Mouse (Mus musculus) layer of hippocampus, postnatal 10 days (tissue): ENCODE data around the gene Cyb561d2. TPM values are rescaled to one million over a fixed set of nuclear protein-coding genes. Genes with fewer than 3 reads are reported as not detected.
A peak's percentile ranks its signal among the peaks of the same experiment; 100 is the strongest.

Experiments
- DNase-seq, 2 experiments: peaks; one replicate each; pipeline ENCODE4 v3.0.0; 2021; ENCODE audit warnings: low spot score in 2 of 2
- total RNA-seq, 2 experiments: library from RNA; stranded (reverse); gene quantifications; 2 replicates each; pipeline ENCODE4 v1.2.3; 2021

Gene Cyb561d2
- total RNA-seq, 2 experiments from 2014 or later: 17.7 to 19.5 TPM

DNA sequence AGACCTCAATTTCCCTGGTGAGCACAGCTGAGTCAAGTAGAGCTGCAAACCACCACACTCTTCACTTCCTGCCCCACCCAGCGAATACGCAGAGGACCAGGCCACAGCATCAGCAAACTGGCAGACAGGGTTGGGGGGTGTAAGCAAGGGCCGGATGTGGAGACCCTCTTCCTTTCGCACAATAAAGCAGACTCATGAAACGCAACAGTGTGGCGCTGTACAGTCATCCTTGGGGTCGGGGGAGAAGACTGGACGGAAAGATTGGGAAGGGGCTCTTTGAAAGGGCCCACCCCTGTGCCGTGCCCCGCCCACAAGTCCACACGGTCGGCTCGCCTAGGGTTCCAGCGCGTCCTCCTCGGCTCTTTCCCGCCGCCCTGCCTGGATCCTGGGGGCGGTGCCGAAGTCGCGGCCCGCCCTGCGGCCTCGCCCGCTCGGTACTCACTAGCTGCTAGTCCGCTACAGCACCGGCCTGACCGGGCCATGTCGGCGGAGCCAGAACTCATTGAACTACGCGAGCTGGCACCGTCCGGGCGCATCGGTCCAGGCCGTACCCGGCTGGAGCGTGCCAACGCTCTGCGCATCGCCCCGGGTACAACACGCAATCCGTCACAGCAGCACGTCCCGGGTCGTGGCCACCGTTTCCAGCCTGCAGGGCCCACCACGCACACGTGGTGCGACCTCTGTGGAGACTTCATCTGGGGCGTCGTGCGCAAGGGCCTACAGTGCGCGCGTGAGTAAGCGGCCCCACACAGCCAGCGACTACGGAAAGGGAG is 9.3 kb upstream of the Cyb561d2 start, which contains the start of gene Rassf1:
TSS of gene Rassf1 (plus strand) at position 439 of the 773 bp plus-strand sequence.
- DNase-seq: peak in 1 of 2 experiments; percentile 41

DNA sequence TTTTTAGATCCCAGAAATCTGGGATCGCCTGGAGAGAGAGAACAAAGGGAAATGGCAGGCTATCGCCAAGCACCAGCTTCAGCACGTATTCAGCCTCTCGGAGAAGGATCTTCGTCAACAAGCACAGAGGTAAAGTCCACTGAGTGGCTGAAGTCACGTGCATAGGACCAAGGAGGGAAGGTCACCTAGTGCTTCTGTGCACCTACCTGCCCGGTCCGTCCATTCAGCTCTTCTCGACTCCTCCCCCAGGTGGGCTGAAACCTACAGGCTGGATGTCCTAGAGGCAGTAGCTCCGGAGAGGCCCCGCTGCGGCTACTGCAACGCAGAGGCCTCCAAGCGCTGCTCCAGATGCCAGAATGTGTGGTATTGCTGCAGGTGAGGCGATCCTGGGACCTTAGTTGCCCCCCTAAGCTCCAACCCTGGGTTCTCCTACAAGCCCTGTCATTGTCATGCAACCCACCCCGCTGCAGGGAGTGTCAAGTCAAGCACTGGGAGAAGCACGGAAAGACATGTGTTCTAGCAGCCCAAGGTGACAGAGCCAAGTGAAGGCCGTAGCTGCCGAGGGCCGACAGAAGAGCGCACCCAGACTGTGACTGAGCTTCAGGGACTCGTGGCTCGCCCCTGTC is 8.6 kb upstream of the Cyb561d2 start:
- no peak for DNase-seq

DNA sequence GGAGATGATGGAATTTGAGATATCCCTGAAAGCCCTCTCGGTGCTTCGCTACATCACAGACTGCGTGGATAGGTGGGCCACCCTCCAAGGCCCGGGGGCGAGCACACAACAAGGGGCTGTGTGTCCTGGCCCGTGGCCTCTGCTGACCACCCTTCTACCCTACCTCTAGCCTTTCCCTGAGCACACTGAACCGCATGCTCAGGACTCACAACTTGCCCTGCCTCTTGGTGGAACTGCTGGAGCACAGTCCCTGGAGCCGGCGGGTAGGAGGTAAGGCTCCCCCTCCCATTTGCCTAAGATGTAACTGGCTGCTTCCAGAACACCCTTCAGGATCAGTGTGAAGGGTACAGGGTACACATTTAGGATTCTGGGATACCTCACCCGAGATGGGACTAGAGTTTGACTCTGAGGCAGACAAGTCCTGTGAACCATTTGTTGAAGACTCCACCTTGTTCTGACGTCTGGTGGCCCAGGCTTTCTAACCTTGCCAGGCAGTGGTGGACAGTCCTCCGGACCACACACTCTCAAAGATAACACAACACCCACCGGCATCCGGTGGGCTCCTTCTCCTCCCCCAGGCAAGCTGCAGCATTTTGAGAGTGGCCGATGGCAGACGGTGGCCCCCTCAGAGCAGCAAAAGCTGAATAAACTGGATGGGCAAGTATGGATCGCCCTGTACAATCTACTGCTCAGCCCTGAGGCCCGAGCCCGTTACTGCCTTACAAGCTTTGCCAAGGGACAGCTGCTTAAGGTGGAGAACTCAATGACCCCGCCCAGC is 7.5 kb upstream of the Cyb561d2 start:
- no peak for DNase-seq

DNA sequence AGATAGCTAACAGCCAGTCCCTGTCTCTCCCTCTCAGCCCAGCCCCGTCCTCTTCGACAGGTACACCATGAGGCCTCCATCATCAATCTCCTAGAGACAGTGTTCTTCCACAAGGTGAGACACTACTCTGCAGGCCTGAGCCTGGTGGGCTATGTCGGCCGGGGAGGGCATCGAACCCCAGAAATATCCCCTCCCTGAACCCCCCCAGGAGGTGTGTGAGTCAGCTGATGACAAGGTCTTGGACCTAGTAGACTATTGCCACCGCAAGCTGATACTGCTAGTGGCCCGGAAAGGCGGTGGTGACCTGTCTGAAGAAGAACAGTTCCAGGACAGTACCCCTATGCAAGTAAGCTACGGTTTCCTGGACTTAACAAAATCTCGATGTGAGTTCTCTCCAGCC is 6.8 kb upstream of the Cyb561d2 start:
- DNase-seq: no peak

DNA sequence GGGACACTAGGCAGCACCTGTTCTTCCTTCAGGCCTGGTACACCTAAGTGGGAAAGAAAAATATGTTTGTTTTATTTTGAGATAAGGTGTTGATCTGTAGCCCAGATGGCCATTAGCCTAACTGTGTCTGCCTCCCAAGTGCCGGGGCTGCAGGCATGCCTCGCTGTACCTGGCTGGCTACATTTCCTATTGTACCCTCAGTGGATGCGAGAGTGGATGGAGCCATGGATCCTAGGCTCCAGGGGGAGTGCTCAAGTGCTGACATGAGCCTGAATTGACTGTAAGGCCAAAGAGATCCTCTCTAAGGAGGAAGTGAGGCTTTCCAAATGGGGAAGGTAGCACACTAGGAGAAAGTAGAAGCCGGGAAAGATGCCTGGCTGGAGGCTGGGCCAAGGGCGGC is 6.0 kb upstream of the Cyb561d2 start:
- no peak for DNase-seq

DNA sequence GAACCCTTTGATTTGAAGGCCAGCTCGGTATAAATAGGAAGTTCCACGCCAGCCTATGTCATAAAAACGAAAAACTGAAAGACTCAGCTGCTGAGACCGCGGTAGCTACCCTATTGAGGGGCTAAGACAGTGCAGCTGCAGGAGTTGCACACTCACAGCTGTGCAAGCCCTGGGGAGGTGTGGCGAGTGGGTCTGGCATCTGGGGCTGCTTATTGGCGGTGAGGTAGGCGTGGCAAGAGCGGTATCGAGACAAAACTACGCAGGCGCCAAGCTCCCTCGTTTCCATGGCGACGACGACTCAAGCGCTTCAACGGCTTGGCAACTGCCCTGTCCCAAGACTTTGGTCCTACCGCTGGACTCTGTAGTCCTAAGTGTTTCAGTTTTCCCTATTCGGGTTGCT is 5.0 kb upstream of the Cyb561d2 start, which contains the start of gene Zmynd10:
TSS of gene Zmynd10 (plus strand) at position 273 of the 400 bp plus-strand sequence.
- peak; percentile 81 to 85 for DNase-seq

DNA sequence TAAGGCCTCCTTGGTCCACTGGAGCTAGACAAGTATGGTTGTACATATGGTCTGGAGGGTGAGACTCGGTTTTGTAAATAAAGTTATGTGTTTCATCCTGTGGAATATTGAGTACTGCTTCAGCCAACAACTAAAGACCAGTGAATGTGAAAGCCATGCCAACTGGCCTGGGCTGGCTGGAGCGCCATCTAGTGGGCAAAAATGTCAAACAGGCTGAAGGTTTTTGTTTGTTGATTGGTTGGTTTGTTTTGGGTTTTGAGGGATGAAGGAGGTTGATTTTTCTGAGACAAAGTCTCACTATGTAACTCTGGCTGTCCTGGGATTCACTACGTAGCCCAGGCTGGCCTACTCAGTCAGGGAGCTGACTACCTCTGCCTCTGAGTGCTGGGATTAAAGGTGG is 3.6 kb upstream of the Cyb561d2 start:
- peak; percentile 83 to 86 for DNase-seq

DNA sequence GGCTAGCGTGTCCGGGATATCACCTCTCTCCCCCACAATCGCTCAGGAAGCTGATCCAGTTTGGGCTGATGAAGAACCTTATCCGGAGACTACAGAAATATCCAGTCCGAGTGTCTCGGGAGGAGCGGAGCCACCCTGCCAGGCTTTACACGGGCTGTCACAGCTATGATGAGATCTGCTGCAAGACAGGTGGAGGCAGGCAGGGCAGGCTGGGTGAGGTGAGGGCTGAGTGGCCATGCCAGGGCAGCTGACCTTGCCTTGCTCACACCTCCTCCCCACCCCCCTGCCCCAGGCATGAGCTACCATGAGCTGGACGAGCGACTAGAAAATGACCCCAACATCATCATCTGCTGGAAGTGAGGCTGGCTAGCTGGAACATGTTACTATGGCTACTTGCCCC is 3.2 kb upstream of the Cyb561d2 start:
- no peak for DNase-seq

DNA sequence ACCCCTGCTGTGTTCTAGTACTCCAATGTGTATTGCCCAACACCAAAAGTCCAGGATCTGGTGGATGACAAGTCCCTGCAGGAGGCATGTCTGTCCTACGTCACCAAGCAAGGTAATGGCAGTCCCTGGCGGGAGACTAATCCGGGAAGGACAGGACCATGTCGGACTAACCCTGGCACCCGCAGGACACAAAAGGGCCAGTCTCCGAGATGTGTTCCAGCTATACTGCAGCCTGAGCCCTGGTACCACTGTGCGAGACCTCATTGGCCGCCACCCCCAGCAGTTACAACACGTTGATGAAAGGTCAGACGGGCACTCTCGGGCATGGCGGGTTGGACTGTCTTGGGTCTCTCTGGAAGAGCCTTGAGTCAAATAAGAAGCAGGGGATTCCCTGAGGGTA is 2.7 kb upstream of the Cyb561d2 start:
- DNase-seq: no peak

DNA sequence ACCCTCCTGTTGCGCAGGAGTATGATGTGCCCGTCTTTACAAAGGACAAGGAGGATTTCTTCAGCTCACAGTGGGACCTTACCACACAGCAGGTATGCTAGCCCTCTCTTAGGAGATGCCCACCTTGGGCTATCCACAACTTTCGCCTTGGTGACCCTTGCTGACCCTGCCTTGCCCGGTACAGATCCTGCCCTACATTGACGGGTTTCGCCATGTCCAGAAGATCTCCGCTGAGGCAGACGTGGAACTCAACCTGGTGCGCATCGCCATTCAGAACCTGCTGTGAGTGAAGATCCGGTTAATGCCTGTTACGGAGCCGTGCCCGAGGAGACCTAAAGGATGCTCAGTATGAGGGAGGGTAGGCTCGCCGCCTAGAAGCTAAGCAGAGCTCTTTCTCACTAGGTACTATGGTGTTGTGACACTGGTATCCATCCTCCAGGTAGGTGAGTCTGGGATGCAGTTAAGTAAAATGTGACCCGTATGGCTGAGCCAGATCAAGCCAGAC is 2.3 kb upstream of the Cyb561d2 start:
- no peak for DNase-seq

DNA sequence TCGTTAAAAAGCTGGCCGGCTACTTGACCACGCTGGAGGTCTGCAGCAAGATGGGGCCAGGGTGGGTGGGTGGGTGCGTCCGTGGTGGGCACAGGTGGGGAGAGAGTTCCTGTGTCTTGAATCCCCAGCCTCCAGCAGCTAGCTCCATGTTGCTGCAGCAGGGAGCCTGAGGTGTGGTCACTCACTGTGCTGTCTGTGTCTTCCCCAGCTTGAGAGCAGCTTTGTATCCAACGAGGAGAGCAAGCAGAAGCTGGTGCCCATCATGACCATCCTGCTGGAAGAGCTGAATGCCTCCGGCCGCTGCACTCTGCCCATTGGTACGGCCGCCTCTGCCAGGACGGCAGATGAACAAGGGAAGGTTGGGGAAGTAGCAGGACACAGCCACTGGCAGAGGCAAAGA is 1.3 kb upstream of the Cyb561d2 start:
- no peak for DNase-seq

DNA sequence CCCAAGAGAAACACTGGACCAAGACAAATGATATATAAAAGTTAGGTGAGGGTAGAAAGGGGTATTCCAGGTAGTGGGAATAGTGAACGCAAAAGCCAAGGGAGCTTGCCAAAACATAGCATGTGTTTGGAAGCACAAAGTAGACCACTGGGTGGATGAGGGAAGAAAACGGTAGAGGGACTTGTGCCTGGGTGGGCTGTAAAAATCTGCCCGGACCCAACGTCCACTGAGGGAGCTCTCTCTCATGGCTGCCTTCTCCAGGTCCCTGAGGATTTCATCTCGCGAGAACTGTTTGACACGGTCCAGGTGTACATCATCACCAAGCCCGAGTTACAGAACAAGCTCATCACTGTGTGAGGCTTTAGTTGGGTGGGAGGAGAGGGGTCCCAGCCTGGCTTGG is 728 bp upstream of the Cyb561d2 start:
- no peak for DNase-seq

DNA sequence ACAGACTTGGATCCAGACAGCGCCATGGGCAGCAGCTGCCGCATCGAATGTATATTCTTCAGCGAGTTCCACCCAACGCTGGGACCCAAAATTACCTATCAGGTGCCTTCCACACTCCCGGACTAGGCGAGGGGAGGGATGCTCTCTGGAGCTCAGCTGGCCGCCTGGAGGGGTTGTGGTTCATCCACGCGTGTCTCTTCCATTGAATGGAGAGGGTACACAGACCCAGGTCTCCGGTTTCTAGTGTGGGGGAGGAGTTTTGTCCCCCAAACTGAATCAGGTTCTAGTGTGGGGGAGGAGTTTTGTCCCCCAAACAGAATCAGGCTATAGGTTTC is 326 bp upstream of the Cyb561d2 start:
- no peak for DNase-seq

DNA sequence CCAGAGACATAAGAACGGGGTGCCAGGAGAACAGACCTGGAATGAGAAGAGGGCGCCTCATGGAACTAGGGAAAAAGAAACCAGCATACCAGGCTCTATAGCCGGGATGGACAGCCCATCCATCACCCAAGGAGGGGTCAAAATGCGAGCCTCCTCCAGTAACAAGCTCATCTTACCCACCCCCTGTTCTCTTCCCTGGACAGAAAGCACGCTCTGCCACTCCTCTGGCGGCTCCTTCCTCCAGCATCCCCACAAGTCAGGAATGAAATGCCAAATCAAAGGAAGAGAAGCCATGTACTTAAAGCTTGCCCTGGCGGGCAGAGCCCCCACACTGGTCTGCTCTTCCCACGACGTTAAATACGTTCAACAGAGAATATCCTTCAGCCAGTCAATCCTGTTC is 988 bp downstream of the Cyb561d2 start:
- DNase-seq: no peak

DNA sequence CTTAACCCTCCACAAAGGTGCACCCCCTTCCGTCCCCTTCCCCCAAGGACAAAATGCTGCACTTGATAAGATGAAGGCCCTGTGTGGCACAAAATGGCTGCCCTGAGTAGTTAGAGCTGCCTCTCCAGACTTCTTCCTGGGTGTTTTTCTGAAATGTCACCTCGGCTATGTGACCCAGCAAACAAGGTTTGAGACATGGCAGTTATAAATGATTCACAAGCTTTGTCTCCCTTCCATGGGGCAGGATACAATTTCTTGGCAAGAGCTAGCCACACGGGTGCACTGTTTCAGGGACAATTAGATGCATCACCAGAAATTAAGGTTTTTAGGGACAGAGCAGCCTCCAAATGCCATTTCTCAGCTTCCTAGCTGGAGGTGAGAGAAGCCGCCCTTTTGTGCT is 1.6 kb downstream of the Cyb561d2 start:
- no peak for DNase-seq

DNA sequence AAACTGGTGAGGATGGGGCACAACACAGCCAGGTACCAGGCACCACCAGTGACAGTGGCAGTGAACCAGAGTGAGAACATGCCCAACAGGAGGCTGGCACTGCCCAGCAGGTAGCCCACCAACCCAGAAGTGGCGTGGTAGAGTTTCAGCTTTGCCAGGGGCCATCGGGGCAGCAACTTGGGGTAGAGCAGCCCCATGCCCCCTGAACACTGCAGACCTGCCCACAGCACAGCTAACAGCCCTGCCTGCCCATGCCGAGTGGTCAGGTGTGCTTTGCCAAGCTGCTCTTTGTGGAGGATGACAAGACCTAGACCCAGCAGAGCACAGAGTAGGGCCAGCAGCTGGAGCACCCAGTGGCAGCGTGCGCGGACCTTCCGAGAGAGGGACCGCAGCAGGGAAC is 2.1 kb downstream of the Cyb561d2 start:
- DNase-seq: no peak

DNA sequence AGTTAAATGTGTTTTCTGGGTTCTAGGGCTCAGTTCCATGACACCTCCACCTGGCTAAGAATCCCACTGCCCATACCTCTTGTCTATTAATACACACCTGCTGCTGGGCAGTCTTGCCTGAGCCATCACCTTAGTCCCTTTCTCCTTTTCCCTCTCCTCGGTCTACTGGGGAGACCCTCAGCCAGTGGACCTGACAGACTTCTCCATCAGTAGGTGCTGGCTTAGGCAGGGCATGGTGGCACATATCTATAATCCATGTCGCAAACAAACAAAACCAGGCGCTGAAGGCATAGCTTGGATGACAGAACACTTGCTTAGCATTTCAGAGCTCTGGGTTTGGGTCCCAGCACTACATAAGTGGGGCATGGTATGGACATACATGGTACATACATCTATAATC is 3.3 kb downstream of the Cyb561d2 start:
- DNase-seq: no peak

DNA sequence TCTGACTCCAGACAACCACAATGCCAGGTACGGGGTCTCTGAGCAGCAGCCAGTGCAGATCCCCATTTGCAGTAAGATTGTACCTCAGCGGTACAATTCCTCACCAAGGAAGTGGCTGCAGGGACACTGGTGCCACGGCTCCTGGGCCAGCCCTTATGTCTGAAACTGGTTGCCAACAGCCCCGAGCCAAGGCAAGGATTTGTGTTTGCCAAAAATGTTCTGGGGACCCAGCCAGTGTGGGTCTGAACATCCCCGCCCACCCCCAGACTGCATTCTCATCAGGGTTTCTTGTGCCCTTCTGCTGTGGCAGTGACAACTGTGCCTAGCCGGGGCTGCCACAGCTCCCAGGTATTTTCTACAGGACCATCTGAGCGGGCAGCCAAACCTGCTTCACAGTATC is 3.8 kb downstream of the Cyb561d2 start:
- peak; percentile 57 to 64 for DNase-seq

DNA sequence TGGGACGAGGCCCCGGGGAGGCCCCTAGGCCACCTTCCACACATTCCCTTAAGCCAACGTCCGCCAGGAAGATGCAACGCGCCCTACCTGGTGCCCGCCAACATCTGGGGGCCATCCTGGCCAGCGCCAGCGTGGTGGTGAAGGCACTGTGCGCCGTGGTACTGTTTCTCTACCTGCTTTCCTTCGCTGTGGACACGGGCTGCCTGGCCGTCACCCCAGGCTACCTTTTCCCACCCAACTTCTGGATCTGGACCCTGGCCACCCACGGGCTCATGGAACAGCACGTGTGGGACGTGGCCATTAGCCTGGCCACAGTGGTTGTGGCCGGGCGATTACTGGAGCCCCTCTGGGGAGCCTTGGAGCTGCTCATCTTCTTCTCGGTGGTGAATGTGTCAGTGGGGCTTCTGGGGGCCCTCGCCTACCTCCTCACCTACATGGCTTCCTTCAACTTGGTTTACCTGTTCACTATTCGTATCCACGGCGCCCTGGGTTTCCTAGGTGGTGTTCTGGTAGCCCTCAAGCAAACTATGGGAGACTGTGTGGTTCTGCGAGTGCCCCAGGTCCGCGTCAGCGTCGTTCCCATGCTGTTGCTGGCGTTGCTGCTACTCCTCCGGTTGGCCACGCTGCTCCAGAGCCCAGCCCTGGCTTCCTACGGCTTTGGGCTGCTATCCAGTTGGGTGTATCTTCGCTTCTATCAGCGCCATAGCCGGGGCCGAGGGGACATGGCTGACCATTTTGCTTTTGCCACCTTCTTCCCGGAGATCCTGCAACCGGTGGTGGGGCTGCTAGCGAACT is 7.4 kb downstream of the Cyb561d2 start:
- peak; percentile 32 to 49 for DNase-seq

DNA sequence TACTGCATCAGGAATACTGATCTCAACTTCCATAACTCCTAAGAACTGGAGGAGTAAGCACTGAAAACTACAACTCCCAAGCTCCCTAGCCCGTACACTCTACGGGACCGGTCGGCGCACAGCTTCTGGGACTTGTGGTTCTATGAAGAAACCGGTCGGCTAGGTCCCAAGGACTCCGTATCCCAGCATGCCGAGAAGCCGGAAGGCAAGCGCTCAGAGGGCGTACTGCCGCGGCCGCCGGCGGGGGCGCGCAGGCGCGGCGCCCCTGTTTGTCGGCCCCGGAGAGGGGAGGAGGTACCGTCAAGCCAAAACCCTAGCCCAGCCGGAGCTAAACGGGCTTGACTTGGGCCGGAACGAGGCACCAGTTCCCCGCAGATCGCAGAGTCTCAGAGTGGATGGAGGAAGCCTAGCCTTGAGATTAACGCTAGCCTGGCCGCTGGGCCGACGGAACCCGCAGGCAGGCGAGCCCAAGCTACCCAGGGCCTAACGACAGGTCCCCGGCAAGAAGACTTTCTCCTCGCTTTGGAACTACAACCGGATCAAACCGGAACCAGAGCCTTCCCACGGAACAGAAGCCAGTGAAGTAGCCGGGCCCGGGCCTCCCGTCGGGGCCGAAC is 8.1 kb downstream of the Cyb561d2 start, which contains the start of gene Tmem115:
TSS of gene Tmem115 (plus strand) at position 155 of the 617 bp plus-strand sequence.
- peak; percentile 87 to 92 for DNase-seq
